Comparison of ENCODE assay signal across 9 mouse cellular contexts in genomic region chr2:71690277-71691161, GRCm38 (mm10). TPM values are rescaled to one million over a fixed set of nuclear protein-coding genes. Genes with fewer than 3 reads are reported as not detected.
A peak's percentile ranks its signal among the peaks of the same experiment; 100 is the strongest.
DNase-seq lines count a peak whose midpoint lies in the region; ATAC-seq and TF ChIP-seq lines count a peak whose summit lies in the region.
"Had no signal": no experiment of that assay in that cellular context is flagged by ENCODE, and none has a peak within 500 bp of the region (broad histone marks: within the 10 kb centered on the region; RNA-seq: fewer than 3 reads in every experiment).

No protein-coding gene starts in this region.

- H3K4me1 ChIP-seq in hindbrain, embryonic 13.5 days (replicated peaks) = peaks cover 11% of the 10 kb centered on the region
- no peaks in the 10 kb centered on the region for H3K4me1 ChIP-seq in hindbrain, embryonic 11.5 days (replicated peaks; ENCODE audit: control insufficient read depth, insufficient read depth, low read length)
- peaks cover 8% of the 10 kb centered on the region for H3K4me1 ChIP-seq in heart, adult 2 months (ENCODE audit: control insufficient read depth, insufficient read depth, low read length)
- H3K4me1 ChIP-seq in midbrain, embryonic 15.5 days = peaks cover 13% of the 10 kb centered on the region

- peak; percentile 62 for TF ChIP-seq EP300 in heart, adult 2 months (IDR thresholded peaks at IDR 0.05; ENCODE audit: insufficient read depth, low read depth, low read length)

- no peaks in the 10 kb centered on the region for H3K36me3 ChIP-seq in hindbrain, embryonic 13.5 days
- H3K36me3 ChIP-seq in hindbrain, embryonic 11.5 days (ENCODE audit: control insufficient read depth, insufficient read depth, low read length) = no peaks in the 10 kb centered on the region
- no peaks in the 10 kb centered on the region for H3K36me3 ChIP-seq in heart, adult 2 months (ENCODE audit: control insufficient read depth, insufficient read depth, low read length)
- no peaks in the 10 kb centered on the region for H3K36me3 ChIP-seq in midbrain, embryonic 15.5 days (replicated peaks)

- peak; percentile 61; the same call in 1 of the 2 replicates for ATAC-seq in hindbrain, embryonic 13.5 days (ENCODE audit: low FRiP score)
- no peak for ATAC-seq in hindbrain, embryonic 11.5 days (ENCODE audit: low FRiP score)
- peak; percentile 62; the same call in 1 of the 2 replicates for ATAC-seq in midbrain, embryonic 15.5 days (replicated peaks)

- no peak for DNase-seq in hindbrain, embryonic 11.5 days (ENCODE audit: low spot score)
- peak; percentile 78 for DNase-seq in brain, embryonic 14.5 days (ENCODE audit: low read depth)
- DNase-seq in heart, adult 2 months = peak; percentile 72 to 78
- DNase-seq in kidney, adult 9 months = peak; percentile 41
- no peak for DNase-seq in thymus, postnatal 0 days (ENCODE audit: low spot score)
- DNase-seq in B cell, adult 2 months = no peak

- H3K79me2 ChIP-seq in heart, adult 2 months (replicated peaks; ENCODE audit: control insufficient read depth, insufficient read depth, low read length) = no peaks in the 10 kb centered on the region

- H3K4me2 ChIP-seq in hindbrain, embryonic 13.5 days = peak overlapping the region; percentile 26
- H3K4me2 ChIP-seq in hindbrain, embryonic 11.5 days (replicated peaks; ENCODE audit: low read depth, low read length) = no peak overlapping the region
- H3K4me2 ChIP-seq in midbrain, embryonic 15.5 days = no peak overlapping the region; the same call in 1 of the 2 replicates

- no peak overlapping the region for H3K4me3 ChIP-seq in hindbrain, embryonic 13.5 days
- H3K4me3 ChIP-seq in hindbrain, embryonic 11.5 days (ENCODE audit: low read depth, low read length) = no peak overlapping the region
- no peak overlapping the region for H3K4me3 ChIP-seq in heart, adult 2 months
- no peak overlapping the region for H3K4me3 ChIP-seq in midbrain, embryonic 15.5 days
- H3K4me3 ChIP-seq: erythroblast, embryonic 14.5 days had no signal

- no peak for TF ChIP-seq CTCF in brain, embryonic 14.5 days (IDR thresholded peaks at IDR 0.05; ENCODE audit: borderline replicate concordance, extremely low read depth, insufficient read depth, insufficient read length)
- no peak for TF ChIP-seq CTCF in heart, adult 2 months (IDR thresholded peaks at IDR 0.05)

- no peak overlapping the region; the same call in 1 of the 2 replicates for H3K9ac ChIP-seq in hindbrain, embryonic 13.5 days
- no peak overlapping the region for H3K9ac ChIP-seq in hindbrain, embryonic 11.5 days (ENCODE audit: low read depth, low read length)
- no peak overlapping the region for H3K9ac ChIP-seq in heart, adult 2 months (ENCODE audit: low read depth, low read length)
- no peak overlapping the region for H3K9ac ChIP-seq in midbrain, embryonic 15.5 days

- WGBS in hindbrain, embryonic 13.5 days = 65% methylated on average over 27 of the region's 27 CpGs
- 72% methylated on average over 27 of the region's 27 CpGs for WGBS in hindbrain, embryonic 11.5 days
- 31% methylated on average over 27 of the region's 27 CpGs for WGBS in heart, adult 2 months
- 67% methylated on average over 27 of the region's 27 CpGs for WGBS in midbrain, embryonic 15.5 days

- no peaks in the 10 kb centered on the region for H3K9me3 ChIP-seq in hindbrain, embryonic 13.5 days
- H3K9me3 ChIP-seq in hindbrain, embryonic 11.5 days (ENCODE audit: control insufficient read depth, low read length) = no peaks in the 10 kb centered on the region
- H3K9me3 ChIP-seq in midbrain, embryonic 15.5 days = no peaks in the 10 kb centered on the region

- no peaks in the 10 kb centered on the region for H3K27me3 ChIP-seq in hindbrain, embryonic 13.5 days
- no peaks in the 10 kb centered on the region for H3K27me3 ChIP-seq in hindbrain, embryonic 11.5 days (ENCODE audit: control insufficient read depth, insufficient read depth, low read length)
- no peaks in the 10 kb centered on the region for H3K27me3 ChIP-seq in heart, adult 2 months (ENCODE audit: control insufficient read depth, insufficient read depth, low read length)
- H3K27me3 ChIP-seq in midbrain, embryonic 15.5 days (replicated peaks) = no peaks in the 10 kb centered on the region

- no peak for TF ChIP-seq POLR2A in brain, embryonic 14.5 days (IDR thresholded peaks at IDR 0.05; ENCODE audit: borderline replicate concordance, extremely low read depth, insufficient read depth, insufficient read length, poor library complexity, severe bottlenecking)
- no peak for TF ChIP-seq POLR2A in heart, adult 2 months (IDR thresholded peaks at IDR 0.05; ENCODE audit: insufficient read depth, low read depth, low read length)

- intact Hi-C loops in heart, adult 2 months (cut with DNase I) = loop anchor here (2.0 kb wide), 1 partner anchor 18 kb away; no protein-coding TSS in a partner anchor

- peak overlapping the region; percentile 58; the same call in 1 of the 2 replicates for H3K27ac ChIP-seq in hindbrain, embryonic 13.5 days
- H3K27ac ChIP-seq in hindbrain, embryonic 11.5 days (ENCODE audit: low read depth, low read length) = no peak overlapping the region
- peak overlapping the region; percentile 69 for H3K27ac ChIP-seq in heart, adult 2 months
- H3K27ac ChIP-seq in midbrain, embryonic 15.5 days = no peak overlapping the region

RNA-seq across cellular contexts. Expression of gene Itga6, which starts 54.9 kb away (rescaled TPM):
- polyA plus RNA-seq in hindbrain, embryonic 13.5 days (2015; fragmentation: Nextera tagmentation; extraction: Ambion mirVana) = 20.7 and 25.9 TPM in 2 replicates
- 25.5 and 29.5 TPM in 2 replicates for polyA plus RNA-seq in hindbrain, embryonic 11.5 days (2014; fragmentation: Nextera tagmentation; extraction: Ambion mirVana)
- 30.7 and 36.8 TPM in 2 replicates for polyA plus RNA-seq in brain, embryonic 14.5 days (2012; rRNA removed)
- 10 to 100 TPM; 45.3 to 65.8 TPM for total RNA-seq in heart, adult 2 months (2021)
- 31.8 and 58.9 TPM in 2 replicates for polyA plus RNA-seq in heart, adult 2 months (2012; rRNA removed)
- 18.6 and 19.2 TPM in 2 replicates for polyA plus RNA-seq in midbrain, embryonic 15.5 days (2015; fragmentation: Nextera tagmentation; extraction: Ambion mirVana)
- 34.9 and 37.8 TPM in 2 replicates for polyA plus RNA-seq in thymus, postnatal 0 days (2015; fragmentation: Nextera tagmentation; extraction: Ambion mirVana)

Comparison
In these comparisons a context has a peak if more than half of its experiments do, and no peak if none do; other contexts are left out.
1. H3K27ac ChIP-seq: peak in hindbrain, embryonic 13.5 days (single experiment) and heart, adult 2 months (single experiment); none in hindbrain, embryonic 11.5 days (single experiment) and midbrain, embryonic 15.5 days (single experiment).
2. DNase-seq: peak in brain, embryonic 14.5 days (single experiment), heart, adult 2 months (2 of 2) and kidney, adult 9 months (single experiment); none in hindbrain, embryonic 11.5 days (single experiment), thymus, postnatal 0 days (single experiment) and B cell, adult 2 months (0 of 2).